In the genomic region with DNA sequence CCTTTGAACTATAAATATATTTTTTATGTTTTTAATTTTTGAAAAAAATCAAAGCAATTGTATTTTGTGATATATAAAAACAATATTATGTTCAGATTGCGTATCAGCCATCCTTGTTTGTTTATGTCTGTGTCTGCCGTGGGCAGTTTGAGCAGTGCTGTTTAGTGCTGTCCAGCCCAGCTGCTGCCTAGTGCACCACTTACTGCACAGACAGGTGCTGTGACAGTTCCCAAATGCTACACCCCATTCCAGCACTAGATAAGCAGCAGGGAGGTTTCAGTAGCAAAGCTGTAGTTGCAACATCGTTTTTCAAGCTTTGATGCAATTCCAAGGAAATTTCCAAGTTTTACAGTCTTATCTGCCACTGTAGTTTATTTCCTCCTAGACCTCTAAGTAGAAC, we compare ENCODE assay signal across 24 mouse cellular contexts. TPM values are rescaled to one million over a fixed set of nuclear protein-coding genes. Genes with fewer than 3 reads are reported as not detected.
DNase-seq lines count a peak whose midpoint lies in the region; ATAC-seq and TF ChIP-seq lines count a peak whose summit lies in the region.
"Had no signal": no experiment of that assay in that cellular context is flagged by ENCODE, and none has a peak within 500 bp of the region (broad histone marks: within the 10 kb centered on the region; RNA-seq: fewer than 3 reads in every experiment).

No protein-coding gene starts in this region.

- H3K36me3 ChIP-seq in lung, postnatal 0 days (ENCODE audit: insufficient read depth, low read length) = peaks cover 18% of the 10 kb centered on the region
- H3K36me3 ChIP-seq in testis, adult 2 months (ENCODE audit: control insufficient read depth, insufficient read depth, low read length) = no peaks in the 10 kb centered on the region; the same call in 1 of the 2 replicates

- TF ChIP-seq CTCF in lung, postnatal 0 days (IDR thresholded peaks at IDR 0.05) = no peak
- no peak for TF ChIP-seq CTCF in testis, adult 2 months (IDR thresholded peaks at IDR 0.05; ENCODE audit: control insufficient read depth, insufficient read depth, insufficient replicate concordance, low read depth, low read length)

- 61% methylated on average over 3 of the region's 3 CpGs for WGBS in lung, postnatal 0 days

- H3K4me3 ChIP-seq in lung, postnatal 0 days (ENCODE audit: low read depth, low read length) = no peak overlapping the region
- peak overlapping the region; percentile 57 for H3K4me3 ChIP-seq in testis, adult 2 months (ENCODE audit: control insufficient read depth, low read depth, low read length)
- H3K4me3 ChIP-seq: embryonic facial prominence, embryonic 10.5 days; embryonic facial prominence, embryonic 12.5 days; forebrain, embryonic 13.5 days; forebrain, embryonic 15.5 days had no signal

- ATAC-seq in lung, postnatal 0 days = no peak
- ATAC-seq: CD4-positive, CD25-positive, alpha-beta regulatory T cell, adult 4 months; forebrain, embryonic 13.5 days; forebrain, embryonic 15.5 days; forebrain, postnatal 0 days had no signal

- H3K4me2 ChIP-seq in lung, postnatal 0 days (replicated peaks; ENCODE audit: low read depth, low read length) = no peak overlapping the region
- H3K4me2 ChIP-seq: embryonic facial prominence, embryonic 12.5 days; forebrain, embryonic 13.5 days; forebrain, embryonic 15.5 days had no signal

- TF ChIP-seq POLR2A in testis, adult 2 months (IDR thresholded peaks at IDR 0.05; ENCODE audit: control insufficient read depth, low read depth, low read length) = no peak

- H3K9me3 ChIP-seq in lung, postnatal 0 days (ENCODE audit: low read length) = no peaks in the 10 kb centered on the region
- H3K9me3 ChIP-seq: embryonic facial prominence, embryonic 10.5 days; embryonic facial prominence, embryonic 12.5 days; forebrain, embryonic 13.5 days; forebrain, embryonic 15.5 days; G1E had no signal

- no peaks in the 10 kb centered on the region for H3K4me1 ChIP-seq in lung, postnatal 0 days (ENCODE audit: insufficient read depth, low read depth, low read length)
- no peaks in the 10 kb centered on the region for H3K4me1 ChIP-seq in testis, adult 2 months (ENCODE audit: control insufficient read depth, insufficient read depth, low read length)
- H3K4me1 ChIP-seq: embryonic facial prominence, embryonic 10.5 days; embryonic facial prominence, embryonic 12.5 days; forebrain, embryonic 13.5 days; forebrain, embryonic 15.5 days had no signal

- H3K9ac ChIP-seq in lung, postnatal 0 days (replicated peaks; ENCODE audit: low read depth) = no peak overlapping the region
- H3K9ac ChIP-seq: embryonic facial prominence, embryonic 12.5 days; forebrain, embryonic 13.5 days; forebrain, embryonic 15.5 days; forebrain, postnatal 0 days had no signal

- peak; percentile 19 for DNase-seq in lung, postnatal 0 days (ENCODE audit: low spot score)
- DNase-seq in lung, postnatal 36 days = no peak
- no peak for DNase-seq in testis, postnatal 10 days (ENCODE audit: low spot score)
- peak; percentile 73 for DNase-seq in testis, postnatal 14 days (ENCODE audit: low spot score)
- DNase-seq in embryo, embryonic 11 days = no peak
- DNase-seq: adrenal gland, adult 2 months; adrenal gland, postnatal 10 days; adrenal gland, postnatal 25 days; B cell, adult 2 months; cerebellum, adult 11 months; cerebellum, adult 18-20 months; cerebellum, adult 8-10 months; cerebellum, adult 9-11 months; cerebellum, postnatal 14 days; cerebellum, postnatal 36 days; forebrain, postnatal 0 days had no signal

- no peak for TF ChIP-seq EP300 in lung, postnatal 0 days (IDR thresholded peaks at IDR 0.05)

- H3K27me3 ChIP-seq in lung, postnatal 0 days (replicated peaks; ENCODE audit: insufficient read depth, low read length) = no peaks in the 10 kb centered on the region
- no peaks in the 10 kb centered on the region for H3K27me3 ChIP-seq in testis, adult 2 months (ENCODE audit: control insufficient read depth, insufficient read depth, low read length)
- H3K27me3 ChIP-seq: CH12.LX; embryonic facial prominence, embryonic 12.5 days; forebrain, embryonic 13.5 days; forebrain, embryonic 15.5 days had no signal

- H3K27ac ChIP-seq in lung, postnatal 0 days (ENCODE audit: low read length) = no peak overlapping the region
- no peak overlapping the region for H3K27ac ChIP-seq in testis, adult 2 months (ENCODE audit: control insufficient read depth, insufficient read depth, low read depth, low read length)
- H3K27ac ChIP-seq: embryonic facial prominence, embryonic 10.5 days; embryonic facial prominence, embryonic 12.5 days; forebrain, embryonic 13.5 days; forebrain, embryonic 15.5 days had no signal

RNA-seq across cellular contexts. Expression of a gene that starts 28.5 kb away (rescaled TPM):
- 38.2 and 44.9 TPM in 2 replicates for polyA plus RNA-seq in lung, postnatal 0 days (2015; fragmentation: Nextera tagmentation; extraction: Ambion mirVana)
- polyA plus RNA-seq in testis, adult 2 months (2012; rRNA removed) = 30.3 and 35.5 TPM in 2 replicates

RNA-seq across cellular contexts. Expression of a gene that starts 53.6 kb away (rescaled TPM):
- 13.7 and 16.1 TPM in 2 replicates for polyA plus RNA-seq in lung, postnatal 0 days (2015; fragmentation: Nextera tagmentation; extraction: Ambion mirVana)
- polyA plus RNA-seq in testis, adult 2 months (2012; rRNA removed) = 3.8 and 3.9 TPM in 2 replicates

Comparison
In these comparisons a context has a peak if more than half of its experiments do, and no peak if none do; other contexts are left out.
1. DNase-seq: peak in lung, postnatal 0 days (single experiment) and testis, postnatal 14 days (single experiment); none in lung, postnatal 36 days (single experiment), testis, postnatal 10 days (single experiment) and embryo, embryonic 11 days (single experiment).